Mouse (Mus musculus) stomach, embryonic 14.5 days (tissue): Measurements from ENCODE around the gene Nxn. TPM values are rescaled to one million over a fixed set of nuclear protein-coding genes. Genes with fewer than 3 reads are reported as not detected.
A peak's percentile ranks its signal among the peaks of the same experiment; 100 is the strongest.

Source experiments
- ATAC-seq: fragments of 200-750 bp; cut with Nextera tagmentation; 2 replicates; pipeline ENCODE4 v1.8.0; 2017; ENCODE audit warnings: low read depth, moderate TSS enrichment; ENCODE audit not compliant: insufficient number of reproducible peaks, insufficient read depth, low FRiP score
- H3K27ac ChIP-seq: fragments of 300-500 bp; sonication (generic); 2 replicates; pipeline ENCODE4 v1.5.1; 2014; ENCODE audit warnings: mild to moderate bottlenecking, low read length, moderate library complexity, mixed read lengths
- H3K27me3 ChIP-seq: fragments of 300-500 bp; sonication (generic); 2 replicates; pipeline ENCODE4 v1.6.1; 2014; ENCODE audit warnings: low read length, control low read depth, mixed read lengths; ENCODE audit not compliant: control insufficient read depth, insufficient read depth
- H3K36me3 ChIP-seq: fragments of 300-500 bp; sonication (generic); 2 replicates; pipeline ENCODE4 v1.6.1; 2014; ENCODE audit warnings: mild to moderate bottlenecking, control low read depth, low read length, moderate library complexity, mixed read lengths; ENCODE audit not compliant: control insufficient read depth, insufficient read depth
- H3K4me1 ChIP-seq: fragments of 300-500 bp; sonication (generic); 2 replicates; pipeline ENCODE4 v1.6.1; 2014; ENCODE audit warnings: low read length, control low read depth, mixed read lengths; ENCODE audit not compliant: control insufficient read depth, insufficient read depth
- H3K4me2 ChIP-seq: fragments of 300-500 bp; sonication (generic); replicated peaks from 2 replicates; pipeline ENCODE4 v1.6.1; 2014; ENCODE audit warnings: low read depth, low read length, control low read depth
- H3K4me3 ChIP-seq: fragments of 300-500 bp; sonication (generic); 2 replicates; pipeline ENCODE4 v1.5.1; 2014; ENCODE audit warnings: low read depth, low read length, control low read depth
- H3K9ac ChIP-seq: fragments of 300-500 bp; sonication (generic); replicated peaks from 2 replicates; pipeline ENCODE4 v1.6.1; 2014; ENCODE audit warnings: low read depth, mild to moderate bottlenecking, control low read depth, low read length, moderate library complexity, mixed read lengths
- H3K9me3 ChIP-seq: fragments of 300-500 bp; sonication (generic); 2 replicates; pipeline ENCODE4 v1.6.1; 2016; ENCODE audit warnings: low read depth, low read length, control low read depth; ENCODE audit not compliant: control insufficient read depth
- WGBS: fragments of 180-500 bp; shearing (Covaris S2); extraction: QIAGEN DNeasy Blood & Tissue Kit; methylation state at CpG from one replicate; pipeline ENCODE4 v1.1.7; 2014; 5-methylcytosine and 5-hydroxymethylcytosine counted together
- polyA plus RNA-seq: library from polyadenylated mRNA; unstranded; fragments of >200 nt; fragmentation: Nextera tagmentation; extraction: Ambion mirVana; gene quantifications from 2 replicates; pipeline ENCODE4 v1.2.1, GENCODE M21; 2014

Gene Nxn
- polyA plus RNA-seq, 1 experiment from 2014 or later, result 50.4 TPM

- Histone ChIP-seq H3K27me3 (no peaks in the 10 kb centered on the region), H3K36me3 (no peaks in the 10 kb centered on the region), H3K4me3 (no peak overlapping the region), H3K9me3 (no peaks in the 10 kb centered on the region), H3K27ac (peak overlapping the region; percentile 17; the same call in 1 of the 2 replicates), H3K4me2 (no peak overlapping the region), H3K4me1 (peaks cover 33% of the 10 kb centered on the region; the same call in 1 of the 2 replicates), H3K9ac (no peak overlapping the region)
- 73% methylated on average over 6 of the region's 6 CpGs for whole genome bisulfite sequencing
- ATAC-seq, result no peak
These were observed 106.1 kb downstream of the Nxn start for GRCm38 (mm10) chr11:76292831-76293230.

- Histone ChIP-seq H3K4me2 (no peak overlapping the region), H3K4me1 (peaks cover 33% of the 10 kb centered on the region; the same call in 1 of the 2 replicates), H3K36me3 (no peaks in the 10 kb centered on the region), H3K27ac (peak overlapping the region; percentile 74; the same call in 1 of the 2 replicates), H3K9ac (no peak overlapping the region), H3K9me3 (no peaks in the 10 kb centered on the region), H3K4me3 (no peak overlapping the region), H3K27me3 (no peaks in the 10 kb centered on the region)
- 48% methylated on average over 15 of the region's 15 CpGs for WGBS
- no peak for ATAC-seq
These were observed 106.5 kb downstream of the Nxn start for GRCm38 (mm10) chr11:76292398-76292797.

DNA sequence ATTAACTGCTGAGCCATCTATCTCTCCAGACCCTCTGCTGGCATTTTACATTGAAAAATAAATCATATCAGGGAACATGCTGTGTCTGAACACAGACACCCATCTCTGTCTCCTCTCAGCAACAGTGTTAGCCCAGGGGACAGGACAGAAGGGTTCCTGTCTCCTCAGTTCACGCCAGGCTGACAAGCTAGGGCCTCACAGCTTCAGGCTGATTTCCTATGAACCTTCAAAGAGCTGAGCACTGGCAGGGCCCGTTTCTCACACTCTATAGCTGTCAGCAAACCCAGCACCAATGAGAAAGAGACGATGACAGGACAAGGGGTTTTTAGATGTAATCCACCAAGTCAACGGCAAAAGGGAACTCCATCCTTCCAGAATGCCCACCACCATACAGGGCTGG is 107.0 kb downstream of the Nxn start:
- Histone ChIP-seq H3K4me3 (no peak overlapping the region), H3K9me3 (no peaks in the 10 kb centered on the region), H3K4me1 (peaks cover 35% of the 10 kb centered on the region; the same call in 1 of the 2 replicates), H3K27me3 (no peaks in the 10 kb centered on the region), H3K9ac (no peak overlapping the region), H3K36me3 (no peaks in the 10 kb centered on the region), H3K27ac (peak overlapping the region; percentile 74; the same call in 1 of the 2 replicates), H3K4me2 (no peak overlapping the region)
- no peak for ATAC-seq
- WGBS, result 72% methylated on average over 4 of the region's 4 CpGs

DNA sequence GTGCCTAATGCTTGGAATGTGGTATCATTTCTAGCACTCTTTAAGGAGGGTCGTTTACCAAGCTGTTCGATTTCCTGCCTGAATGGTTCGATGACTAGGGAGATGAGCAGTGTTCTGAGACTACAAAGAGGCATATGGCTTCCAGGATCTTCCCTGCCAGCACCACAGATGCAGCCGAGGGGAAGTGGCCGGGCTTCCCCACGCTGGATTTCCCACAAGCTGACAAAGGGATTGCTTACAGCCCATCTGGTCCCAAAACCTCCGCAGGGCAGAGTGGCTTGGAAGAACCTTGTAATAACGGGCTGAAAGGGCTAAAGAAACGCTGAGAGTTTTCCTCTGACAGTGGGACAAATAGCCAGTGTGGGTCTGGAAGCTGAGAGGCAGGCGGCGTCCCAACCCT is 108.6 kb downstream of the Nxn start:
- no peaks in the 10 kb centered on the region for H3K27me3 ChIP-seq
- H3K4me2 ChIP-seq, result no peak overlapping the region
- H3K27ac ChIP-seq, result peak overlapping the region; percentile 53; the same call in 1 of the 2 replicates
- H3K4me3 ChIP-seq, result no peak overlapping the region
- H3K4me1 ChIP-seq, result peaks cover 40% of the 10 kb centered on the region; the same call in 1 of the 2 replicates
- no peaks in the 10 kb centered on the region for H3K36me3 ChIP-seq
- no peaks in the 10 kb centered on the region for H3K9me3 ChIP-seq
- WGBS, result 37% methylated on average over 11 of the region's 11 CpGs
- no peak overlapping the region for H3K9ac ChIP-seq
- ATAC-seq, result no peak

DNA sequence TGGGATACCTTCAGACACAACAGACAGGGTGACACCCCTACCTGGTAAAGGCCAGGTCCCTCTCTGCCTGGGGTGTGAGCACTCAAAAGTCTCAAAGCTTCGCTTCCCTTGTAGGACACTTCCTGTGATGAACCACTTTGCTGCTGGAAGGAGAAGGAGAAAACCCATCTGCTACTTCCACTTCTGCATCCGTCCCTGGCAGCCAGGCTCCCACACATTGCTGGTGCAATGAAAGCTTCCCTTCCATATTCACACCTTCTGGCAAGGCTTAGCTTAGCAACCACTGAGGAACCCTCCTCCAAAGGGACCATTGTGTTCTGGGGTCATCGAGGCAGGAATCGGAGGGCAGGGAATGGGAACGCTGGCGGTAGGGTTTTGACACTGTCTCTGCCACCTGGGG is 110.3 kb downstream of the Nxn start:
- Histone ChIP-seq H3K27me3 (no peaks in the 10 kb centered on the region), H3K27ac (no peak overlapping the region), H3K4me2 (no peak overlapping the region), H3K4me1 (peaks cover 29% of the 10 kb centered on the region; the same call in 1 of the 2 replicates), H3K9ac (no peak overlapping the region), H3K36me3 (no peaks in the 10 kb centered on the region), H3K9me3 (no peaks in the 10 kb centered on the region; the same call in 1 of the 2 replicates), H3K4me3 (no peak overlapping the region)
- no peak for ATAC-seq
- WGBS, result 84% methylated on average over 6 of the region's 6 CpGs

DNA sequence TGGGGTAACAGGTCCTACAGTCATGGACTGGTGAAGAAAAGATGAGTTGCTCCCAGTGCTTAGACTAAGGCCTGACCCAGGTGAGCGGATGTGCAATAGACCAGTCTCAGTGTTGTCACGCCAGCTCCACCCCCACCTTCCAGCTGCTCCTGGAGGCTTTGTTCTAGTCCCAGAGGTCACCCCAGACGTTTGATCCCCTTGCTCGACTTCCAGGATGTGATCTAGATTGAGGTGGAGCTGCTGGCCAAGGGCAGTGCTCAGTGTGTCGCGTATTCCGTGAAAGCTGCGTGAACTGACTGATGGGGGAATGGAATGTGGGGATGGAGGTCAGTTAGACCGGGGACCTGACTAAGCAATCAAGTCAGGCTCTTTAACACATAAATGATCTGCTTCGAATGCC is 111.6 kb downstream of the Nxn start:
- Histone ChIP-seq H3K9ac (no peak overlapping the region), H3K27me3 (no peaks in the 10 kb centered on the region), H3K9me3 (no peaks in the 10 kb centered on the region; the same call in 1 of the 2 replicates), H3K27ac (no peak overlapping the region), H3K4me3 (no peak overlapping the region), H3K36me3 (no peaks in the 10 kb centered on the region), H3K4me2 (no peak overlapping the region), H3K4me1 (peaks cover 21% of the 10 kb centered on the region; the same call in 1 of the 2 replicates)
- 36% methylated on average over 10 of the region's 10 CpGs for WGBS
- no peak for ATAC-seq

DNA sequence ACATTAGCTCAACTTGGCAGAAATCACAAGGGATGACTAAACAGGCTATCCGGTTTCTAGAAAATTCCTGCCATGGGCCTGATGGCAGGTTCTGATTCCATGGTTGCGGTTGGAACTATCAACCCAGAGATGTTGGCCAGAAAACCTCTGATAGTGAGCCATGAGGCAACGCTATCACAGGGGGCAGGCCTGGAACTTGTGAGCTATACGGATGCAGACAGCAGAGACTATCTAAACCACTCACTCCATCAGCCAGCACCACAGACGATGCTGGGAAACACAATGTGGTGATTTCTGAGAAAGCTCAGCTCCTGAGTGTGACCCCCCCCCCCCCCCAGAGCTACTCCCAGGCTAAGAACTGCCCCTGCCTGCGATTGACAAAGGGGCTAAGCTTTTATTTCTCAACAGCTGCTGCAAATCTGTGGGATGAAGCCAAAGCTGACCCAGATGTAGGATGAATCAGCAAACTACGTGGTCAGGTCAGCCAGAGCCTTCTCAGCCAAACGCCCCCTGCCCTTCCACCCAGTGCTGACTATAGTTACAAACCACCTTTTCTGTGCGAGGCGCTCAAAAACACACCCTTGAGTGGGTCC is 112.3 kb downstream of the Nxn start:
- no peaks in the 10 kb centered on the region; the same call in 1 of the 2 replicates for H3K9me3 ChIP-seq
- no peak overlapping the region for H3K27ac ChIP-seq
- 48% methylated on average over 10 of the region's 10 CpGs for WGBS
- ATAC-seq, result no peak
- H3K4me1 ChIP-seq, result peaks cover 17% of the 10 kb centered on the region; the same call in 1 of the 2 replicates
- no peak overlapping the region for H3K4me3 ChIP-seq
- H3K4me2 ChIP-seq, result no peak overlapping the region
- no peaks in the 10 kb centered on the region for H3K36me3 ChIP-seq
- no peaks in the 10 kb centered on the region for H3K27me3 ChIP-seq
- H3K9ac ChIP-seq, result no peak overlapping the region

- Histone ChIP-seq H3K4me2 (no peak overlapping the region), H3K9me3 (no peaks in the 10 kb centered on the region; the same call in 1 of the 2 replicates), H3K4me1 (peaks cover 16% of the 10 kb centered on the region; the same call in 1 of the 2 replicates), H3K9ac (no peak overlapping the region), H3K36me3 (no peaks in the 10 kb centered on the region), H3K4me3 (no peak overlapping the region), H3K27me3 (no peaks in the 10 kb centered on the region), H3K27ac (no peak overlapping the region)
- ATAC-seq, result no peak
- WGBS, result 42% methylated on average over 7 of the region's 7 CpGs
These were observed 113.4 kb downstream of the Nxn start for GRCm38 (mm10) chr11:76285431-76286075.
